Mouse (Mus musculus): Measurements from ENCODE around the gene Dennd2d.

- TF ChIP-seq CTCF (IDR thresholded peaks at IDR 0.05; ENCODE audit: extremely low read depth, insufficient read depth, low read length) = no peak
- no peak for TF ChIP-seq POLR2A (IDR thresholded peaks at IDR 0.05; ENCODE audit: extremely low read depth, insufficient read depth, low read length)
Observed at GRCm38 (mm10) chr3:106544721-106545316, 62.6 kb downstream of the Dennd2d start.

Data from cortical plate, adult 2 months (tissue).